Mouse (Mus musculus) limb, embryonic 11.5 days (tissue): ENCODE data around the gene Fam13c. TPM values are rescaled to one million over a fixed set of nuclear protein-coding genes. Genes with fewer than 3 reads are reported as not detected.

Experiments used
- polyA plus RNA-seq: library from polyadenylated mRNA; unstranded; fragments of >200 nt; fragmentation: Nextera tagmentation; extraction: Ambion mirVana; gene quantifications from 2 replicates; pipeline ENCODE4 v1.2.1, GENCODE M21; 2014

Fam13c gene
- polyA plus RNA-seq, 1 experiment from 2014 or later = 9.8 TPM

Other genes starting within 250 kb of the Fam13c start
- 9.9 and 10.4 TPM in 2 replicates for gene Mrln, start 235.8 kb upstream of the Fam13c start, polyA plus RNA-seq
- gene Slc16a9, start 195.4 kb upstream of the Fam13c start, polyA plus RNA-seq = 0.11 and 0.16 TPM in 2 replicates
- gene Phyhipl, start 215.5 kb downstream of the Fam13c start, polyA plus RNA-seq = 2.1 and 2.5 TPM in 2 replicates